Mouse (Mus musculus) midbrain, embryonic 14.5 days (tissue): ENCODE measurements at regions not wholly inside any gene's neighbourhood (a gene's known extent, or its start where the extent isn't known, plus 50 kb on each side); places are given as distances from the start of the nearest gene placed in this dataset.
"Not testable (repeated sequence)": the region's sequence is repeated elsewhere in the genome, so short reads cannot be mapped to it uniquely, and the experiment has no call there.

Source experiments
- ATAC-seq: fragments of 200-750 bp; cut with Nextera tagmentation; 2 replicates; pipeline ENCODE4 v1.8.0; 2017; ENCODE audit warnings: moderate number of reproducible peaks, moderate library complexity; ENCODE audit not compliant: low FRiP score, low TSS enrichment
- DNase-seq: peaks from one replicate; pipeline ENCODE4 v3.0.0-alpha.2; 2015
- H3K27ac ChIP-seq: fragments of 300-500 bp; sonication (generic); replicated peaks from 2 replicates; pipeline ENCODE4 v1.5.1; 2014; ENCODE audit warnings: mild to moderate bottlenecking, low read depth, low read length, moderate library complexity
- H3K27me3 ChIP-seq: fragments of 300-500 bp; sonication (generic); 2 replicates; pipeline ENCODE4 v1.6.1; 2014; ENCODE audit warnings: low read length, control low read depth, mixed read lengths; ENCODE audit not compliant: control insufficient read depth, insufficient read depth
- H3K36me3 ChIP-seq: fragments of 300-500 bp; sonication (generic); 2 replicates; pipeline ENCODE4 v1.6.1; 2014; ENCODE audit warnings: low read length, control low read depth; ENCODE audit not compliant: control insufficient read depth, insufficient read depth
- H3K4me1 ChIP-seq: fragments of 300-500 bp; sonication (generic); 2 replicates; pipeline ENCODE4 v1.6.1; 2014; ENCODE audit warnings: mild to moderate bottlenecking, antibody characterized with exemption, low read length, control low read depth; ENCODE audit not compliant: control insufficient read depth, insufficient read depth
- H3K4me2 ChIP-seq: fragments of 300-500 bp; sonication (generic); 2 replicates; pipeline ENCODE4 v1.6.1; 2014; ENCODE audit warnings: mild to moderate bottlenecking, low read length, moderate library complexity
- H3K4me3 ChIP-seq: fragments of 300-500 bp; sonication (generic); replicated peaks from 2 replicates; pipeline ENCODE4 v1.5.1; 2014; ENCODE audit warnings: low read depth, low read length
- H3K9ac ChIP-seq: fragments of 300-500 bp; sonication (generic); replicated peaks from 2 replicates; pipeline ENCODE4 v1.6.1; 2014; ENCODE audit warnings: mild to moderate bottlenecking, low read length, moderate library complexity
- H3K9me3 ChIP-seq: fragments of 300-500 bp; sonication (generic); 2 replicates; pipeline ENCODE4 v1.6.1; 2016; ENCODE audit warnings: low read length, control low read depth, mixed read lengths; ENCODE audit not compliant: control insufficient read depth
- WGBS: fragments of 180-500 bp; shearing (Covaris S2); extraction: QIAGEN DNeasy Blood & Tissue Kit; methylation state at CpG from one replicate; pipeline ENCODE4 v1.1.7; 2014; 5-methylcytosine and 5-hydroxymethylcytosine counted together

- H3K9me3 ChIP-seq, DNase-seq, H3K9ac ChIP-seq, H3K4me1 ChIP-seq, H3K4me3 ChIP-seq, H3K27me3 ChIP-seq, H3K27ac ChIP-seq, H3K4me2 ChIP-seq, H3K36me3 ChIP-seq, ATAC-seq: not testable (repeated sequence)
- 72% methylated on average over 3 of the region's 3 CpGs for WGBS
These were observed 51.1 kb upstream of the AU015836 start for GRCm38 (mm10) chrX:93917367-93917766.
